Mouse (Mus musculus): ENCODE data around the gene Aym1. TPM values are rescaled to one million over a fixed set of nuclear protein-coding genes. Genes with fewer than 3 reads are reported as not detected.

Gene Aym1
- not detected in 2 replicates for polyA plus RNA-seq (2014; fragmentation: Nextera tagmentation; extraction: Ambion mirVana)

DNA sequence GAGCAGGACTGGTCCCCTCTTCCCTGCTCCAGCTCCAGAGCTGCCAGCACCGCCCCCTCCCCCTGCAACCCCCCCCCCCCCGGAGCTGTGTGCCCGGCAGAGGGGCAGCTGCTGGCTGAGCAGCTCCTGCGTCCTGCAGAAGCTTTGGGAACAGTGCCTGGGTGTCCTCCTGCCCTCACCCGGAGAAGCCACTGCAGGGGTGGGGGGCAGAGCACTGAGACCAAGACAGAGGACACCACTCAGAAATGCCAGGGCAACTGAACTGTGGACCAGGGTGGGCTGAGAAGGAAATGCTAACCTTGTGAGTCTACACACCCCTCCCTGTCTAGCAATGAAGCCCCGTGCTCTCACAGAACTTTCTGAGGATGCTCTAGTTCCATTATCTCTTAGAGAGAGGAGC, at the start of gene Aym1:
Gene Aym1 (plus strand): TSS at position 109 of the 400 bp plus-strand sequence.
- DNase-seq (ENCODE audit: low spot score) (no peak), ATAC-seq (ENCODE audit: low FRiP score) (no peak)
- H3K27me3 ChIP-seq (ENCODE audit: control insufficient read depth, insufficient read depth, low read length) = peaks cover 13% of the 10 kb centered on the region
- WGBS = 49% methylated on average over 3 of the region's 6 CpGs
- no peak within 1 kb of the TSS for H3K27ac ChIP-seq (ENCODE audit: low read depth, low read length)
- H3K4me3 ChIP-seq (ENCODE audit: low read depth, low read length) = no peak within 1 kb of the TSS
- H3K9me3 ChIP-seq (ENCODE audit: control insufficient read depth, low read length) = no peaks in the 10 kb centered on the region
- no peak within 1 kb of the TSS for H3K4me2 ChIP-seq (replicated peaks; ENCODE audit: low read depth, low read length)
- H3K4me1 ChIP-seq (replicated peaks; ENCODE audit: control insufficient read depth, insufficient read depth, low read length) = 0 out of 2 replicates have a peak, but pooled peaks cover 4% of the 10 kb centered on the region
- no peaks in the 10 kb centered on the region for H3K36me3 ChIP-seq (ENCODE audit: control insufficient read depth, insufficient read depth, low read length)
- no peak within 1 kb of the TSS for H3K9ac ChIP-seq (ENCODE audit: low read depth, low read length)

DNA sequence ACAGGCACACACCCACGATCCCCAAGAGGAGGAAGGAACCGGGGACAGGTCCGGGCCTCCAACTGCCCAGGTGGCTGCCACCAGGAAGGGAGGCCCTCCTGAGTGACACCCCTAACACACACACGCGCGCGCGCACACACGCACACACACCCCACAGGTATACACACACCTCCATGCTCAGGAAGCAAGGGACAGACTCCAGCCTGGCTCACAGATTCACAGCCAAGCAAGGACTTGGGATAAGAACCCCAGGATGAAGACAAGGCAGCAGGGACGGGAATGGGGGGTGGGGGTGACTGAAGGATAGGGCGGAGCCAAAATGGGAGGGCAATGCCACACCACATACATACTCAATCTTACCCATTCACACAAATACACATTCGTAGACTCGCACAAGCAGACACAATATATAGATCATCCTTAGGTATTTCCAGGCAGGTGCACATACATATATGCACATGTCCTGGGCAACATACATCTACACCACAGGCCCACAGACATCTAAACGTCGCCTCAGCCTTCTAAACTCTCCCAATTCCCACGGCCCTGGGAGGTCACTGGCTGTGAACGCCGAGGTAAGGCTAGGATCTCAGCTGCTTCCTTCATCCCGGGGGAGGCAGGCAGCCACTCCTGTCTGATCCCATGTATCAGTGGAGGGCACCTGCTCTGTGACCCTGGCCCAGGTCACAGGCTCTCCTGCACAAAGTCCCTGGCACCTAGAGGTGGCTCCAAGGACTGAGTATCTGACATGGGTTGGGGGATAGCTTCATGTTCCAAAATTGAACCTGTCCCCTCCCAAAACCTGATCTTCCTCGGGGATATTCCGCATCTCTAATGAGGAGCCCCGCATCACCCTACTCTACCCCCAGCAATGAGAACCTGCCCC, 47.4 kb upstream of the Aym1 start:
- Histone ChIP-seq H3K27ac (ENCODE audit: low read depth, low read length) (no peak overlapping the region), H3K4me3 (ENCODE audit: low read depth, low read length) (peak overlapping the region; percentile 71), H3K4me1 (replicated peaks; ENCODE audit: control insufficient read depth, insufficient read depth, low read length) (peaks cover 11% of the 10 kb centered on the region; the same call in 1 of the 2 replicates), H3K4me2 (replicated peaks; ENCODE audit: low read depth, low read length) (peak overlapping the region; percentile 58), H3K9ac (ENCODE audit: low read depth, low read length) (peak overlapping the region; percentile 78), H3K27me3 (ENCODE audit: control insufficient read depth, insufficient read depth, low read length) (peaks cover 11% of the 10 kb centered on the region), H3K9me3 (ENCODE audit: control insufficient read depth, low read length) (no peaks in the 10 kb centered on the region), H3K36me3 (ENCODE audit: control insufficient read depth, insufficient read depth, low read length) (no peaks in the 10 kb centered on the region)
- DNase-seq (ENCODE audit: low spot score) (no peak), ATAC-seq (ENCODE audit: low FRiP score) (no peak)
- 59% methylated on average over 22 of the region's 22 CpGs for WGBS

DNA sequence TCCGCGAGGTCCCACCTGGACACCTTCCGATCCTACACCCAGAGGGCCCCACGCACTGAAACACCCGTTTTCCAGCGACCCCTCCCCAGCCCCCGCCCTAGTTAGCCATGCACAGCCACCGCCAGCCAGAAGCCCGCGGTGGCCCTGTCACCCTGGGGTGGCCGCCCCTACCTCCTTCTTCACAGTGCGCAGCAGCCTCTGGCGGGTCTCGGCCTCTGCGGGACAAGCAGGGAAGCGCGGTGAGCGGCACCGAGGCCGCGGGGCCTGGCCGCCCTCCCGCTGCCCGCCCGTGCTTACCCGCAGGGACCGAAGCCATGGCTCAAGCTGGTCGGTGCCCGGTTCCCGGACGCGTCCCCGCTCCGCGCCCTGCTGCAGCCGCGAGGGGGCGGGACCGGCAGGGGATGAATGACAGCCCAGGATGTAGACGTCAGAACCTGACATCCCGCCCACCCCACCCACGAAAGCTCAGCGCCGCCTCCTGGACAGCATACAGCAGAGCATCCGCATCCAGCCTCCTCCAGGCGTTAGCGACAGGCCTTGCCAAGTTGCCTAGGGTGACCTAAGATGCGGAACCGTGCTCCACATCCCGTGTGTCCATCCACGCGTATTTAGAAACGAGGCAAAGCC, 46.6 kb upstream of the Aym1 start, which contains the start of gene Sgsm1:
Gene Sgsm1 (minus strand): TSS at position 410 of the 627 bp plus-strand sequence.
- peak within 1 kb of the TSS; percentile 58 for H3K4me2 ChIP-seq (replicated peaks; ENCODE audit: low read depth, low read length)
- H3K9me3 ChIP-seq (ENCODE audit: control insufficient read depth, low read length) = no peaks in the 10 kb centered on the region
- ATAC-seq (ENCODE audit: low FRiP score) = peak; percentile 61
- peaks cover 11% of the 10 kb centered on the region for H3K27me3 ChIP-seq (ENCODE audit: control insufficient read depth, insufficient read depth, low read length)
- DNase-seq (ENCODE audit: low spot score) = peak; percentile 90
- peak within 1 kb of the TSS; percentile 71 for H3K4me3 ChIP-seq (ENCODE audit: low read depth, low read length)
- no peaks in the 10 kb centered on the region for H3K36me3 ChIP-seq (ENCODE audit: control insufficient read depth, insufficient read depth, low read length)
- H3K4me1 ChIP-seq (replicated peaks; ENCODE audit: control insufficient read depth, insufficient read depth, low read length) = peaks cover 11% of the 10 kb centered on the region; the same call in 1 of the 2 replicates
- H3K27ac ChIP-seq (ENCODE audit: low read depth, low read length) = no peak within 1 kb of the TSS
- peak within 1 kb of the TSS; percentile 78 for H3K9ac ChIP-seq (ENCODE audit: low read depth, low read length)
- WGBS = 3% methylated on average over 53 of the region's 53 CpGs

DNA sequence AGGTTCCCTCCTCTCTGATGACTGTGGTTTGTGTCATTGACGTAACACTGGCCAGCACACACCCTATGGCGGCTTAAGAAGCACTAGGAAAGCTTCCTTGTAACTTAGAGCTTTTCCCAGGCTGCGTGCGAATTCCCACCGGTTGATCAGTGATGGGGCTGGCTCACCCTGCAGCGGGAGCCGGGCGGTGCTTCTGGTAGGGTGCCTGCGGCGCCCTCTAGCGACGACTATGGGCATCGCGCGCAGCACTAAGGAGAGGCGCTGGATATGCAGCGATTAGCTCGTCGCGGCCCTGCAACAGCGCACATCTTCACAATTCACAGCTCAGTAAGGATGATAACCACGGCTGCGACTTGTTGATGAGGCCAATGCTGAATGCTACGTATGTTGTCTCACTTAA, 43.1 kb upstream of the Aym1 start:
- Histone ChIP-seq H3K4me3 (ENCODE audit: low read depth, low read length) (no peak overlapping the region), H3K9ac (ENCODE audit: low read depth, low read length) (0 out of 2 replicates have a peak overlapping the region, but pooled peaks have one; percentile 37), H3K36me3 (ENCODE audit: control insufficient read depth, insufficient read depth, low read length) (no peaks in the 10 kb centered on the region), H3K9me3 (ENCODE audit: control insufficient read depth, low read length) (no peaks in the 10 kb centered on the region), H3K4me1 (replicated peaks; ENCODE audit: control insufficient read depth, insufficient read depth, low read length) (peaks cover 3% of the 10 kb centered on the region; the same call in 1 of the 2 replicates), H3K27me3 (ENCODE audit: control insufficient read depth, insufficient read depth, low read length) (peaks cover 9% of the 10 kb centered on the region), H3K27ac (ENCODE audit: low read depth, low read length) (no peak overlapping the region), H3K4me2 (replicated peaks; ENCODE audit: low read depth, low read length) (peak overlapping the region; percentile 35)
- DNase-seq (ENCODE audit: low spot score) (peak; percentile 92), ATAC-seq (ENCODE audit: low FRiP score) (peak; percentile 28; the same call in 1 of the 2 replicates)
- 1% methylated on average over 24 of the region's 24 CpGs for WGBS

DNA sequence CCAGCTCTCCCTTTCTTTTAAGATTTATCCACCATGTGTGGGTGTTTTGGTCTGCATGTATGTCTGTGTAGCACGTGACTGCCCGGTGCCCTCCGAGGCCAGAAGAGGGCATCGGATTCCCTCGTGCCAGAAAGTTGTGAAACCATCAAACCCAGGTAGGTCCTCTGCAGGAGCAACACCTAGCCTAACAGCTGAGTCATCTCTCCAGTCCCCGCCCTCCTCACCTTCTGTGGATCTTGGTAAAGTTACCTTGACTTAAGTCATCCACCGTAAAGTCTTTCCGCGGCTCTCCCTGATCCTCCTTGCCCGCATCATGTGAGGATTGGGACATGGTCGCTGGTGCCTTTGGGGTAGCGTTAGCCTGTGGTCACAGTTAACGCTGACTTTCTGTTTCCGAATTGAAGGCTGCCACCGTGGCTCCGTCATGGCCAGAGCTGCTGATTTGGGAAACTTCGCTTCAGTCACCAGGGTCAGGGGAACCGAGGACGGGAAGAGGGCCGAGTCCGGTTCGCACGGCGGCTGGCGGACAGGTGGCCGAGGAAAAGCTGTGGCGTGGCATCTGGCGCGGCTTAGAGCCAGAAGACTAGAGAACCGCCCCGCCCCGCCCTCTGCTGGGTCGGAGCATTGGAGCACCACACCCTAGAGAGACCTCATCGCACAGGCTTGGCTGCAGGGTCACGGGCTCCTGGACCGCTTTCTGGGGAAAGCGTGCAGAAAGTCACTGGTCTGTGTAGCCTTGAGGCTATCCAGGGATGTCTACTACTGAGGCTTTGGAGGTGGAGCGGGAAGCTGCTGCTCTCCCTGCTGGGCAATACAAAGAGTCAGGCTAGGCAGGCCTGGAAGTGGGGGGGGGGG, 33.1 kb upstream of the Aym1 start:
- no peak overlapping the region for H3K27ac ChIP-seq (ENCODE audit: low read depth, low read length)

DNA sequence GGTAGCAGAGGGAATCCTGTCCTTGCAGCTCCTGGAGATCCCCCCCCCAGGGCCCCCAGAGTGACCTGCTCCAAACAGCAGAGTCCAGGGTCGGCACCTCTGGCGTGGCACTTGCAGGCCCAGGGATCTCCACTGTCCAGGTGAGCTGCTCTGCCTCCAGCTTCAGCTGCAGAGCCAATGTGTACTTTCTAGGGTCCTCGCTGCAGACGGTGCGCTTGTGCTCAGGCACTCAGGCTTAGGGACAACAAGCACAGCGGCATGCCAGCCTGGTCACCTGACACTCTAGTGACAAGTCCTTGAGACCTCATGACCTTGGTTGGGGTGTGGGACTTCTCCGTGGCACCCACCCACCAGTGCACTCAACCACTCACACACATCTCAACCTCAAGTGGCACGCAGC, 27.6 kb upstream of the Aym1 start:
- Histone ChIP-seq H3K4me3 (ENCODE audit: low read depth, low read length) (no peak overlapping the region), H3K9ac (ENCODE audit: low read depth, low read length) (no peak overlapping the region), H3K36me3 (ENCODE audit: control insufficient read depth, insufficient read depth, low read length) (no peaks in the 10 kb centered on the region), H3K4me2 (replicated peaks; ENCODE audit: low read depth, low read length) (no peak overlapping the region), H3K27ac (ENCODE audit: low read depth, low read length) (no peak overlapping the region), H3K4me1 (replicated peaks; ENCODE audit: control insufficient read depth, insufficient read depth, low read length) (no peaks in the 10 kb centered on the region), H3K27me3 (ENCODE audit: control insufficient read depth, insufficient read depth, low read length) (peaks cover 18% of the 10 kb centered on the region), H3K9me3 (ENCODE audit: control insufficient read depth, low read length) (no peaks in the 10 kb centered on the region)
- ATAC-seq (ENCODE audit: low FRiP score) (no peak), DNase-seq (ENCODE audit: low spot score) (no peak)
- 87% methylated on average over 8 of the region's 8 CpGs for WGBS

More for the DNA sequence above, 33.1 kb upstream of the Aym1 start:
- H3K27me3 ChIP-seq (ENCODE audit: control insufficient read depth, insufficient read depth, low read length) = no peaks in the 10 kb centered on the region
- 4% methylated on average over 38 of the region's 38 CpGs for WGBS
- peak; percentile 68 for DNase-seq (ENCODE audit: low spot score)
- peak overlapping the region; percentile 48 for H3K4me2 ChIP-seq (replicated peaks; ENCODE audit: low read depth, low read length)
- peak overlapping the region; percentile 27 for H3K4me3 ChIP-seq (ENCODE audit: low read depth, low read length)
- no peaks in the 10 kb centered on the region for H3K36me3 ChIP-seq (ENCODE audit: control insufficient read depth, insufficient read depth, low read length)
- no peaks in the 10 kb centered on the region for H3K9me3 ChIP-seq (ENCODE audit: control insufficient read depth, low read length)
- peaks cover 4% of the 10 kb centered on the region; the same call in 1 of the 2 replicates for H3K4me1 ChIP-seq (replicated peaks; ENCODE audit: control insufficient read depth, insufficient read depth, low read length)
- H3K9ac ChIP-seq (ENCODE audit: low read depth, low read length) = 0 out of 2 replicates have a peak overlapping the region, but pooled peaks have one; percentile 37
- 0 out of 2 replicates have a peak, but pooled peaks have one; percentile 22 for ATAC-seq (ENCODE audit: low FRiP score)

DNA sequence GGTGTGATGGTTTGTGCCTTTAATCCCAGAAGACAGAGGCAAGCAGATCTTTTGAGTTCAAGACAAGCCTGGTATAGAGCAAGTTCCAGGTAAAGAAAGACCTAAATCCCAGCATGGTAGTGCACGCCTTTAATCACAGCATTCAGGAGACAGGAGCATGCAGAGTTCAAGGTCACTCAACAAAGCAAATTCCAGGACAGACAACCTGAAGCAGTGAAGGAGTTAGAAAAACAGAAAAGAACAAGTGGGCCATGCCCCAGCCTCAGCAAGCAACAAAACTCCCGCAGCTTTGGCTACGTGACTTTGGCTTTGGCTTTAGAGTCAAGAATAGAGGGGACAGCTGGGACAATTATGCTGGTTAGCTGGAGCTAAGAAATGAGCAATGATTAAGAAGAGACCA, 26.9 kb upstream of the Aym1 start:
- no peak overlapping the region for H3K4me3 ChIP-seq (ENCODE audit: low read depth, low read length)
- no peak overlapping the region for H3K4me2 ChIP-seq (replicated peaks; ENCODE audit: low read depth, low read length)
- no peaks in the 10 kb centered on the region for H3K9me3 ChIP-seq (ENCODE audit: control insufficient read depth, low read length)
- ATAC-seq (ENCODE audit: low FRiP score) = no peak
- no peak overlapping the region for H3K9ac ChIP-seq (ENCODE audit: low read depth, low read length)
- WGBS = 76% methylated on average over 3 of the region's 3 CpGs
- DNase-seq (ENCODE audit: low spot score) = no peak
- peaks cover 3% of the 10 kb centered on the region for H3K4me1 ChIP-seq (replicated peaks; ENCODE audit: control insufficient read depth, insufficient read depth, low read length)
- no peaks in the 10 kb centered on the region for H3K36me3 ChIP-seq (ENCODE audit: control insufficient read depth, insufficient read depth, low read length)
- no peak overlapping the region for H3K27ac ChIP-seq (ENCODE audit: low read depth, low read length)
- peaks cover 25% of the 10 kb centered on the region for H3K27me3 ChIP-seq (ENCODE audit: control insufficient read depth, insufficient read depth, low read length)

DNA sequence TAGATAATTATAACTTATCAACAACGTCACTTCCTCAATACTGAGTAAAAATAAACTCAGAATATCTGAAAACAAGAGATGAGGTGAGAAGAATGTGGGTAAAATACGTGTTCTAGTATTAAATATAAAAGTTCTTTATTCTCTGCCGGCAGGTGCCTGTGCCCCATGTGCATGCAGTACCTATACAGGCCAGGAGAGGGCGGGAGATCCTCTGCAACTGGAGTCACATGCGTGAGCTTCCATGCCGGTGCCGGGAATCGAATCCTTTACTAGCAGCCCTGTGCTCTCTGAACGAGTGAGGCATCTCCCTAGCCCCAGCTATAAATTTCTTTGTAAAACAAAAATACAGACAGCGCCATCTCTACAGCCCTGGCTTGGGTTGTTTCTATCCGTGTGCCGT, 24.9 kb upstream of the Aym1 start:
- no peaks in the 10 kb centered on the region for H3K36me3 ChIP-seq (ENCODE audit: control insufficient read depth, insufficient read depth, low read length)
- H3K9me3 ChIP-seq (ENCODE audit: control insufficient read depth, low read length) = no peaks in the 10 kb centered on the region
- H3K27ac ChIP-seq (ENCODE audit: low read depth, low read length) = no peak overlapping the region
- H3K4me2 ChIP-seq (replicated peaks; ENCODE audit: low read depth, low read length) = no peak overlapping the region
- no peak overlapping the region for H3K4me3 ChIP-seq (ENCODE audit: low read depth, low read length)
- ATAC-seq (ENCODE audit: low FRiP score) (no peak), DNase-seq (ENCODE audit: low spot score) (no peak)
- peaks cover 40% of the 10 kb centered on the region for H3K27me3 ChIP-seq (ENCODE audit: control insufficient read depth, insufficient read depth, low read length)
- 33% methylated on average over 12 of the region's 12 CpGs for WGBS
- H3K4me1 ChIP-seq (replicated peaks; ENCODE audit: control insufficient read depth, insufficient read depth, low read length) = peaks cover 4% of the 10 kb centered on the region
- no peak overlapping the region for H3K9ac ChIP-seq (ENCODE audit: low read depth, low read length)
